Mouse (Mus musculus) megakaryocyte, adult 5-6 weeks (primary cell): ENCODE measurements around the gene Slc10a1. TPM values are rescaled to one million over a fixed set of nuclear protein-coding genes. Genes with fewer than 3 reads are reported as not detected.

Source experiments
- ATAC-seq: 2 replicates; pipeline ENCODE4 v1.8.0; 2016; ENCODE audit warnings: mild to moderate bottlenecking, inconsistent platforms; ENCODE audit not compliant: poor library complexity, severe bottlenecking
- total RNA-seq, 2 experiments: library from RNA; stranded (forward) in 1 of 2; stranded (reverse) in 1 of 2; fragments of 153-499, 151-499 nt in 1 of 2; fragments of 221-1000, 200-1000 nt in 1 of 2; gene quantifications; 2 replicates each; pipeline versions ENCODE4 v1.2.3 to v1.2.4; 2015 to 2017

Gene Slc10a1
- not detected in 2 replicates for total RNA-seq (2015)
- not detected in 2 replicates for total RNA-seq (2017)

DNA sequence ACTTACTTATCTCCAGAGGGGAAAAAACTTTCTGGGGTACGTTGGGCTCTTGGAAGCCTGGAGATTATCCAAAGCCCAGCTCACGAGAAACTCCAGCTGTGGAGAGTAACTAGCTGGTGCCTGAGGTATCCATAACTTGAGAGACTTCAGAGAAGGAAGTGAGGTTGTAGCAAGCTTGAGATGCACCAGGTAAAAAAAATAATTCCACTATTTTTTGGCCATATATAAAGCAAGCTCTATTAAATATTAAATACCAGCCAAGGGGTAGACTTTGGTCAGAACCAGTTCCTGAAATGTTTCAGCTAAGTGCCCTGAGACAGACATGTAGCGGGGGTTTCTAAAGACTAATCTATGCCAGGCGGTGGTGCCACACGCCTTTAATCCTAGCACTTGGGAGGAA lies at the start of gene Slc10a1:
Gene Slc10a1, minus strand, starts transcription at position 101 of the 400 bp plus-strand sequence.
- ATAC-seq: no peak

DNA sequence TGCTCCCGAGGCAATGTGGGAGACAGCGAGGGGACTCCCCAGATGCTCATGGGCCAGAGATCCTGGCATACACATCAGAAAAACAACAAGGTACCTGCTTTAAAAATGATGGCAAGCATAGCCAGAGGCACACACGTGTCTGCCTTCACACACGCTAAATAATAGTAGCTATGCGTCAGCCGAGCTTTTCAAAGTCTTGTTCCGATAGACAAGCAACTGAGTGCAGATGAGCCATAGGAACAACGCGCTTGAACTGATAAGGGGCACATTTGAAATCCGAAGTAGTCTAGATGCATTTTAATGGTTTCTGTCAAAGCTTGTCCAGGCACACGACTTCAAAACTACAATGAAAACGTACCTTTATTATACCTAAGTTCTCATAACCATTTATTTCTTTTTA lies 49.1 kb upstream of the Slc10a1 start:
- ATAC-seq: no peak

- ATAC-seq: no peak
Observed at GRCm38 (mm10) chr12:81013496-81013895, 45.0 kb upstream of the Slc10a1 start.

DNA sequence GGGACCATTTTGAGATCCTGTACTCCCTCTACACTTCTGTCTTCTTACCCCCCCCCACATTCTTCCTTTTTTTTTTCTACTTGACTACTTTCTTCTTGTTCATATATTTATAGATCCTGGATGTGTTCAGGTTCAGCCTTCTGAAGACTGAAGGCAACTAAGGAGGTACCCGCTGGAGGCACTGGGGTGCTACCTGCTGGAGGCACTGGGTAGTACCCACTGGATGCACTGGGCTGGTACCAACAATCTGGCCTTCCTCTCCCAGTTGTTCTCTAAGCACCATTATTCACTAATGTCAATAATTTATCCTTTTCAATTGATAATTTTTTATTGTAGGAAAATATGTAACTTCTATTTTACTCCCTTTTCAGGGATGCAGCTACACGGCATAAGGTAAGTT lies 43.5 kb upstream of the Slc10a1 start:
- no peak for ATAC-seq

- no peak for ATAC-seq
Observed at GRCm38 (mm10) chr12:81009813-81010212, 41.3 kb upstream of the Slc10a1 start.

DNA sequence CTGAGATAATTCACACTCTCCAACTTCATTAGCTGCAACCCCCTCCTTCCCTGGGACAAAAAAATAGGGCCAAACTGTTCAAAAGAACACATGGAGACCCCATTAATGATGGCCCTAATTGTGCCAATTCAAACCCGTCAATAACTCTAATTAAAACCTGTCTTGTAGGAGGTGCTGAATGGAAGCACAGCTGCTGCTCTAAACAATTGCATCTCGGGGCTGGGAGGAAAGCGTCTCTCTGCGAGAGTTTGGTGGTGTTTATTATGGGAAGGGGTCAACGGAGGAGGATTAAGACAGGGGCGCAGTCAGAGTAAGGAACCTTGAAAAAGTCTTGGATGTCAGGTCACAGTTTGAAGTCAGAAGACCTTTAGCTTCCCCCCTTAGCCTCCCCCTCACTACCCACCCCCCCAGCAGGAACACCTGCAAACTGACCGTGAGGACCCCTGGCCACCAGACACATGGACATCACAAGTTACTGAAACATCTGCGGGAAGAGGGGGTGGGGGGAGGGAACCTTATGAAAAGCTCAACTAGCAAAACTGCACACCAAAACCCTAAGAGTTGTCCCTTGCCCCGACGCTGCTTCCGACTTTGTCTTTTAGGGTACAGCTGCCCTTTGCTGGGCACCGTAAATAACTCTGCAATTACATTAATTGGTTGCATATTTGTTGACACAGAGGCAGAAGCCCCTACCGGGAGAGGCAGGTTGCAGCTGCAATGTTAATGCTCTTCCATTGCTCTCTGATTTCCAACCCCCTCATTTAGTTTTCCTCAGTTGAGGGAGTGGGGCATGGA lies 34.5 kb upstream of the Slc10a1 start:
- ATAC-seq: no peak

- ATAC-seq: peak; percentile 66
Observed at GRCm38 (mm10) chr12:81000924-81001323, 32.4 kb upstream of the Slc10a1 start.

- ATAC-seq: 0 out of 2 replicates have a peak, but pooled peaks have one; percentile 18
Observed at GRCm38 (mm10) chr12:80998528-80999221, 30.2 kb upstream of the Slc10a1 start.

- ATAC-seq: no peak
Observed at GRCm38 (mm10) chr12:80997652-80998051, 29.1 kb upstream of the Slc10a1 start.

- ATAC-seq: peak; percentile 85
Observed at GRCm38 (mm10) chr12:80995326-80995725, 26.8 kb upstream of the Slc10a1 start.

GRCm38 (mm10) chr12:80993773-80994172 lies 25.3 kb upstream of the Slc10a1 start:
- no peak for ATAC-seq

DNA sequence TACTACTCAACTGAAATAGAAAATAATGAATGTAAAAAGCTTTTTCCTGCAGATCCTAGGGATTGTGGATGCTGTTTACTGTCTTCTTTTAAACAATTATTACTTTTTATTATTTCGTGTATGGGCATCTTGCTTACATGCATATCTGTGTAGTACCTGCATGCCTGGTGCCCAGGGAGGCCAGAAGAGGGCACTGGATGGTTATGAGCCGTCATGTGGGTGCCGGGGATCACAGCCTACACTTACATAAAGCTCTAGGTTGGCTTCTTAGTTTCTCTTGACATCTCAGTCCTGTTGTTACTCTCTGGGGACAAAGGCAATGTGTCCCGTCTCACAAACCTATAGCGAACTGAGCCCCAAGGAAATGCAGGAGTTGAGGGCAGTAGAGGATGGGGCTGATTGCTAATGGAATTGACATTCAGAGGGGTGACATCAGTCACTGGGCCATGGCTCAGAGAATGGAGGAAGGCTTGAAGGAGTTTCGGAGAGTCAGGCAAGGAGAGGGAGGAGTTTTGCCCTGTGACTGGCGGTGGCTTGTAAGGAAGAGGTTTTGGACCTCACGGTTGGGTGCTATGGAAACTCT lies 24.1 kb upstream of the Slc10a1 start:
- no peak for ATAC-seq

DNA sequence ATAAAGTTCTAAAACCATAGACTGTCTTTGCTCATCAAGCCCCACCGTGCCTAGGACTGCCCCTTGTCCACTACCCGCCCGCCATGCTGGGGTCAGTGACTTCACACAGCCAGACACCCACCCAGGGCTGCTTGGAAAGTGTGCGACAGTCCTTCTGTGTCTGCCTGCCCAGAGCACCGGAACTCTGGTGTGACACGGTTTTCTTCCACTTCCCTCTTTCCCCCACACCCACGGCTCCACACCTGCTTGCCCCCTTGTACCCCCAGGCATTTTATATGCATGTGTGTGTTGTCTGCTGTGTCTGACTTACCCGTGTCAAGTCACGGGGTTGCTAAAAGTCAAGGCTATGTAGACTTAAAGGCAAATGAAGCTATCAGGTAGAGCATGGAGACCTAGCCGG lies 23.3 kb upstream of the Slc10a1 start:
- peak; percentile 30; the same call in 1 of the 2 replicates for ATAC-seq

DNA sequence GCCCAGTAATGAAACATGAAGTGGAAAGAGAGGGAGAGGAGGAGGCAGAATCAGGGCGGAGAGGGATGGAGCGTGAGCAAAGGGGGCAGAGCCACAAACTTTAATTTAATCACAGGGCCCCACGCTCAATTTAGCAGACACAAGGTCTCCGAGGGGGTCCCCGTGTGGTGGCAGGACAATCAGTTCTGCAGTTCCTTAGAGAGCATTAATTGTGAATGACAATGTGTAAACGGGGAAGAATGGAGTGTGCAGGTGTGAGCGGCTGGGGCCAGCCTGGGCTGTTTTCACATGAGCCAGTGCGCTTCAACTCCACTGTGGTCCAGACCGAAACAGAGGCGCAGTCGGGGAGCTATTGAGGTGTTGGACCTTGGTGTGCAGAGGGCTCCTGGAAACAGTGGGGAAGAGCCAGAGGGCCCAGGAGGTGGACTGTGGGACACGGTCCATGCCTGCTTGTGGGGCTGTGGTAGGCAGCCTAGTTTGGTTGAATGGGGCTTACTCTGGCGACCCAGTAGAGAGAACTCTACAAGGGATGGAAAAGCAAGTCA lies 22.5 kb upstream of the Slc10a1 start:
- ATAC-seq: no peak

GRCm38 (mm10) chr12:80988286-80988685 lies 19.8 kb upstream of the Slc10a1 start:
- no peak for ATAC-seq

- no peak for ATAC-seq
Observed at GRCm38 (mm10) chr12:80986628-80987027, 18.1 kb upstream of the Slc10a1 start.

DNA sequence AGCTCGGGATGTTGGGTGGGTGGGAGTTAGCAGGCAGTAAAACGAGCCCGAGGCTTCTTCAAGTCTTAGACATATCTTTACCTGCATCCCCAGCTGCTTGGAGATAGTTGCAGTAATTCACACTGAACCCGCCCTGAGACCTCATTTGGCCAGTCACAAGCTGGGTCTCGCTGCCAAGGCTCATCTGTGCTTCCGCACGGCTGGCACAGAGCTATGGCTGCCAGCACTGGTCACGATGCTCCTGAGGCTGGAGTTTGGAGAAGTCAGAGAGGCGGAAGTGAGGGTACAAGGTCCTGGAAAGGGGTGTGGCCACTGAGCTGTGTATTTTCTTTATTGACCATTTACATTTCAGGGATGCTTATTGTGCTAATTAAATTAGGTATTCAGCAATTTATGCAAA lies 15.2 kb upstream of the Slc10a1 start:
- ATAC-seq: 0 out of 2 replicates have a peak, but pooled peaks have one; percentile 40

- ATAC-seq: peak; percentile 77
Observed at GRCm38 (mm10) chr12:80982326-80982725, 13.8 kb upstream of the Slc10a1 start.

DNA sequence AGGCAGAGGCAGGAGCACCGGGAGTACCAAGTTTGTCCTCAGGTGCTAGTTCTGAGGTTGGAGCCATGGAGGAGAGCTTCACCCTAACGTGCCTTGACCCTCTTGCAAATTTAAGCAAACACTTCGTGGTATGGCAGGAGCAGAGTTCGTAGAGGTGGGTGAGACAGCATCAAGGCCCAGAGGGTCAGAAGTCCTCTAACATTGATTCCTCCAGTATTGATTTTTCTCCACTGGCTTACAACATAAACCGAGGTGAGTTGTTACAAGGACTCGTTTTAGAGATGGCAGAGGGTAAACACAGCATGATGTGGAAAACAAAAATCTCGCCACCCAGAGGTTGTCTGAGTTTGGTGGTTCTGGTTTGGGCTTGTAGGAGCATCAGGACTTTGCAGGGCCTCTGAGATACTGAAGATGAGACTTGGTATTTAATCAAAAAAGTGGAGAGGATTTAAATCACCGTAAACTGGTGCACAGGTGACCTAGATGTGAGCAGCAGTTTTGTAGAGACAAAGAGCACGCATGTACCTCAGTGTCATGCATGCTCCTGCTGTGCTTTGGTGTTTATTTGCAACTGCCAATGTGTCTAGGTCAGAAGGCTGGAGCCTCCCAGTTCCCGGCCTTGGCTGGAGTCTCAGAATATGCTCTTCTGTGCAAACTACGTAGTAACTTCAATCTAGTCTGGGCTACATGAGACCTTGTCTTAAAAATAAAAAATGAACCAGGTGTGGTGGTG lies 7.6 kb upstream of the Slc10a1 start:
- no peak for ATAC-seq

GRCm38 (mm10) chr12:80971756-80972155 lies 3.3 kb upstream of the Slc10a1 start:
- ATAC-seq: no peak
